Mouse (Mus musculus) liver, embryonic 14.5 days (tissue): Measurements from ENCODE around the gene Mmrn2.
"Not testable (repeated sequence)": the region's sequence is repeated elsewhere in the genome, so short reads cannot be mapped to it uniquely, and the experiment has no call there.

Experiments
- CTCF ChIP-seq: IDR thresholded peaks from 2 replicates; pipeline ENCODE4 v1.5.1; 2016; ENCODE audit warnings: antibody characterized with exemption, low read depth, control low read depth
- EP300 ChIP-seq: IDR thresholded peaks from 2 replicates; pipeline ENCODE4 v1.6.1; 2016; ENCODE audit warnings: antibody characterized with exemption, low read depth

GRCm38 (mm10) chr14:34364254-34365146 lies 10.8 kb upstream of the Mmrn2 start:
- TF ChIP-seq CTCF, EP300: not testable (repeated sequence)
